Mouse (Mus musculus) gastrocnemius, postnatal 36 days (tissue): ENCODE data around the gene Dusp10. TPM values are rescaled to one million over a fixed set of nuclear protein-coding genes. Genes with fewer than 3 reads are reported as not detected.

Experiments used
- DNase-seq, 2 experiments: peaks; one replicate each; pipeline ENCODE4 v3.0.0; 2022
- intact Hi-C: fragments of 180-260 bp; cut with DNase I; formaldehyde crosslinking; loops from one replicate; pipeline ENCODE4 v1.15.1; 2025
- total RNA-seq, 2 experiments: library from RNA; stranded (reverse); gene quantifications; 2 replicates each; pipeline ENCODE4 v1.2.3; 2021

Dusp10 gene
- total RNA-seq, 2 experiments from 2014 or later: 27.3 to 47.1 TPM

DNA sequence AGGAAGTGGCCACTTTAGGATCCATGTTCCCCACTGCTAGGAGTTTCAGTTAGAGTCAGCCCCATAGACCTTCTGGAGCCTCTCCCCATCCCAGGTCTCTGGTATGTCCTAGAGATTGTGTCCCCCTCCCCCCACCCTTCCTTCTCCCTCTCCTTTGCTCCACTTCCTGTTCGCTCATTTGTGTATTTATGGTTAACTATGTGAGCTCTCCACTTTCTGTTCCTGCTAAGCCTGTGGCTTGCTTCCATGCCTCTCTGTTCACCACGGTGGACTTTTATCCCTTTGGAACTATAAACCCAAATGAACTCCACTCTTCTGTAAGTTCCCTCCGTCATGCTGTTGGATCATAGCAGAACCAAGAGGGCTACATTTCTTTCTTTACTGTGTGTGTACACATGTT, 13.9 kb downstream of the Dusp10 start:
- no peak for DNase-seq
- intact Hi-C loops: no loop called here

DNA sequence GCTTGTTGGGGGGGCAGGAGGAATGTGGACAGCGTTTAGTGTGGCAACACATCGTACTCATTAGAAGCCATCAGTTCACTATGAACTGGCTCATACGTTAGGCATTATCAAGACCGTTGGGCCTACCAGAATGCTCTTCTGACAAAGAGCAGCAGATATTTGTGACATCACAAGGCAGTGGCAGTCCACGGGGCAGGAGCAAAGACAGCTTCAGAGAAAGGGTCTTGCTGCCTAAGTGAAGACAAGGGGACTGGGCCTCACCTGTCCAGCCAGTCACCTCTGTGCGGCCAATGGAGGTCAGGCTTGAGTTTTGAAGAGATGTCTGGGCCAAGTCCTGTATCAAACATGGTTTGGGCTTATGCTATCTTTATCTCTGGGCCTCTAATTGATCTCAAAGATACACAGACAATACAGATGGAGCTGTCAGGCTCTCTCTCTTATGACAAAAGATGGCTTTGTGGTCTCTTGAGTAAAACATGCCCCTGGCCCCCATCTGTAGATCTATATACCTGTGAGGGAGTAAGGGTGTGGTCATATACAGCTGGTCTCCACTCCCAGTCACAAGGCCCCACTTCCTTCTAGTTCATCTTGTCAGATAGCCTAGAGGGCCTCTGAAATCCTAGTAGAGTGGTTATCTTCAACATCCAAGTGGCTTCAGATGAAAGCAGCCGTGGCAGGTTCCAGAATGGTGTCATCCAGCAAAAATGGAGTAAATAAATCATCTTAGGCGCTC, 17.1 kb downstream of the Dusp10 start:
- no peak for DNase-seq
- intact Hi-C loops: loop anchor here (5.0 to 10.0 kb wide), 2 partner anchors 98 to 205 kb away; no protein-coding TSS in a partner anchor

DNA sequence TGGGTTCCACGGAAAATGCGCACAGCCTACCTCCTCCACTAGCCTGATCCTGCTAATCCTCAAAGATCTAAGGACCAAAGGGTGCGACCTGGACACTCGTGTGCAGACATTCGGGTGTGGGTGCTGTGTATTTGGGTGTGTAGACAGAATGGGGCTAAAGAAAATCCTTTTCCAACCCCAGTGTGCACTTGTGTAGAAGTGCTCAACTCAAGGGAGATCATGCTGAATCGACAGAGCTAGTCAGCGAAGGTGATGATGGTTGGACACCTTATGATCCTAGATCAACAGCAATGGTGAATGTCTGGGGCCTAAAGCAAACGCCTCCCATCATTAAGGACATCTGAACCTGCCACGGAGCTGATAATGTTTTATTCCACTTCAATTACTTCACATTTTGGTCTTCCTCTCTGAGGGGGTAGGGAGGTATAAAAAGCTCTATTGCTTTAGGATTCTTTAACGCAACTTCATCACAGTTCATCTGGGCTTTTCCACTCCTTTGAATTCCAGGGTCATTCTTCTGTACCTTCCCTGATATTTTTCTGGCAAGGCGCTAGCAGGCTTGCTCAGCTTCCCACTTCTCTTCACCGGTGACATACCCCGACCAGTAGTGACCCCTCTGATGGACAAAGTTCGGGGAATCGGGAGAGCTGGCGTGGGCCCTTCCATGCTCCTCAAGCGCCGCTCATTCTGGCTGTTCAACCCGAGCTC, 19.7 kb downstream of the Dusp10 start:
- intact Hi-C loops: loop anchor here (5.0 to 10.0 kb wide), 2 partner anchors 101 to 202 kb away; no protein-coding TSS in a partner anchor
- DNase-seq: no peak

DNA sequence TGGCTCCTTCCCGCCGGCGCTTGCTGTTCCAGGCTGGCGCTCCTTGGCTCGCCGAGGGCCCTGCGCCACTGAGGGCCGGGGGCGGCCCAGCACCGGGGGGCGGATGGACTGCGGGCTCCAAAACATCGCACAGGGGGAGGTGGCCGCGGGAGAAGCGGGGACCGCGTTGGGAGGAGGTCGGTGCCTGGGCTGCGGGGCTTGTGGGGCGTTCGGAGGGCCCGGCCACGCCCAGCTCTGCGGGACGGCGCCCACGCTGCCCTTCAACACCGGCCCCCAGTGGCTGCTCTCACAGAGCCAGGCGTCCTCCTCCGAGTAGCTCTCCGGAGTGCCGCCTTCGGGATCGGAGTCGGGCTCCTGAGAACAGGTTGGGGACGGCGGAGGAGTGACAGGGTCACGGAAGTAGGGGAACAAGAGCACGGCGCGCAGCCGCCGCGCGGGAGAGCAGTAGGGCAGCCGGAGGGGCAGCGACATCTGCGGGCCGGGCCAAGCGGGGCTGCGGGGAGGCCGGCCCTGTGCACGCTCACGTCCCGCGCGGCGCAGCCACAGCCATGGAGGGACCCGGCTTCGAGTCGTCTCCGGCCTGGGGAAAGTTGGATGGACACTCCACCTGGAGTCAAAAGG, 20.4 kb downstream of the Dusp10 start:
- intact Hi-C loops: loop anchor here (5.0 to 10.0 kb wide), 2 partner anchors 101 to 201 kb away; no protein-coding TSS in a partner anchor
- DNase-seq: peak in 1 of 2 experiments; percentile 65

DNA sequence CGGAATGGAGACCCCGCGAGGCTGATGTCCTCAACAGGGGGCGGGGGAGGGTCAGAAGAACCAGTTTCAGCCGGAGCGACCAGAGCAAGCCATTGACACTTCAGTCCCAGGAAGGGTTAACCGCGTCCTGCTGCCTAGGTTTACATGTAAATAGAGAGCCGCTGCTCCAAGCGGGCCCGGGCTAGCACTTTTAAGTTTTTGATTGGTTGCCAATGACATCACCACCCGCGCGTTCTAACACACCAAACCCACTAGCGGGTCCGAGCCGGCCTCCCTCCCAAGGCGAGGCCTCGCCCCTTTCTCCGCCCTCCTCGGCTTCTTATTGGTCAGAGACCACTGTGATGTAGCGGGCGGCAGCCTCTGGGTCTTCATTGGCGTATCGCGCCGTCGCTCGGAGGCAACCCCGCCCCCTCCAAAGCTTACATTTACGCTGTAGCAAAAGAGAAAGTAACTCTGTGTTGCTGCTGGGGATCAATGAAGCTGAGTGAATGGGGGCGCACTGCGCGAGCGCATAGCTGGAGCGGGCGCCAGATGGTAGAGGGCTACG, 21.0 kb downstream of the Dusp10 start, which contains the start of gene 1700056E22Rik:
TSS of gene 1700056E22Rik (minus strand) at position 291 of the 547 bp plus-strand sequence.
- intact Hi-C loops: loop anchor here (5.0 to 10.0 kb wide), 2 partner anchors 102 to 201 kb away; no protein-coding TSS in a partner anchor
- peak; percentile 94 to 97 for DNase-seq

DNA sequence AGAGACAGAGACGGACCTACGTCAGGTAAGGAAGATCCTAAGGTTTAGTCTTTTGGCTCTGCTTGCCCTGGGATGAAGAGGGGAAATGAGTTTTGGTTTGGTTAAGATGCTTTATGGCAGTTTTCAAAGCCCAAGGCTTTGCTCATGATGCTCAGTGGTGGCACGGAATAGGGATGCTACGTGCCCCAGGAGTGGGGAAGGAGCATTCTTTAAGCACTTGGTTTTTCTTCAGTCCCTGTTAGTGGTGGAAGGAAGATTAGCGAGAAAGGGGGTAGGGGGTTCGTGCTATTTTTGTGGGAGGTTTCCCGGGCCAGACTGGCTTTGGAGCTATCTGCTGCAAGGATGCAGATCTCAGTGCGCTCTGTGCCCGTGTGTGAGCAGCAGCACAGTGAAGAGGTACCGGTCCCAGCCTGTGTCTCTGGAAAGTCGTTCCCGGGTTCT, 21.7 kb downstream of the Dusp10 start:
- no peak for DNase-seq
- intact Hi-C loops: loop anchor here (5.0 to 10.0 kb wide), 3 partner anchors 102 to 227 kb away; no protein-coding TSS in a partner anchor

DNA sequence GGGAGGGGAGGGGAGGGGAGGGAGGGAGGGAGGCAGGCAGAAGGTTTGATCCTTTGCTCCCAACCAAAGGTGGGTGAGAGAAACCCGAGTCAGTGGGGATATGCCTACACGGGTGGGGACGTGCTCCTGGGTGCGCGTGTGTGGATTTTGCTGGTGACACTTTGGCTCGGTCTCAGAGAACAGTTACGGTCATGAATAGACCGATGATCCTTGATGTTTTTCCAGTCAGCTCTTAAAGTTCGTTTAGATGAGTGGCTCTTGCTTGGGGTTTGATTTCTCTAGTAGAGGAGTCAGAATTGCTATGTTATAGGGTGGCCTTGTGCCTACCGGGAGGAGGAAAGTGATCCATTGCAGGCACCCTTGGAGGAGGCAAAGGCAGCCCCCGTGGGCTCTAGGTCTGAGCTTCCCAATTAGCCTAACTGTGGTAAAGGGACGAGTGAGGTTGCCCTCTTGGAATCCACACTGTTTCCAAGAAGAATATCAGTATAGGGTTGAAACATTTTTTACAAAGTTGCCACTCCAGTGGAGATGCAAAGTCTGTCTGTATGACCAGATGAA, 22.3 kb downstream of the Dusp10 start:
- DNase-seq: no peak

DNA sequence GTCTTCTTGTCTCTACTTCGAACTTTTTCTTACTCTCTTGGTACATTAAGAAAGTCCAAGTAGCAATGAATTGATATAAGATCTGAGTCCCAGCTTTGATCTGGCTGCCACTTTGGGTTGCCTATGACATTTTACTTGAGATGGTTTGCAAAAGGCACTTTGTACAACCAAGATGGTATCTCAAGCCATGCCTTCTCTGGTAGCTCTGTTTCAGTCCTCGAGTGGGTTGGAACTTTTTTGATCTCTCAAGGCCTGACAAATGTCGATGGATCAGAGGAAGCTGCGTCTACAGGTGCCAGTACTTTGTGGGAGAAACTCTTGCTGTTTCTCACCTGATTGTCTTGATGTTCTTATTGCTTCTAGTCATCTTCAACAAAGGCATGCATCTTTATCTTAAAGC, 24.7 kb downstream of the Dusp10 start:
- intact Hi-C loops: loop anchor here (5.0 to 10.0 kb wide), 2 partner anchors 197 to 231 kb away; no protein-coding TSS in a partner anchor
- no peak for DNase-seq

More for the DNA sequence above, 22.3 kb downstream of the Dusp10 start:
- intact Hi-C loops: loop anchor here (5.0 to 10.0 kb wide), 2 partner anchors 199 to 228 kb away; no protein-coding TSS in a partner anchor

DNA sequence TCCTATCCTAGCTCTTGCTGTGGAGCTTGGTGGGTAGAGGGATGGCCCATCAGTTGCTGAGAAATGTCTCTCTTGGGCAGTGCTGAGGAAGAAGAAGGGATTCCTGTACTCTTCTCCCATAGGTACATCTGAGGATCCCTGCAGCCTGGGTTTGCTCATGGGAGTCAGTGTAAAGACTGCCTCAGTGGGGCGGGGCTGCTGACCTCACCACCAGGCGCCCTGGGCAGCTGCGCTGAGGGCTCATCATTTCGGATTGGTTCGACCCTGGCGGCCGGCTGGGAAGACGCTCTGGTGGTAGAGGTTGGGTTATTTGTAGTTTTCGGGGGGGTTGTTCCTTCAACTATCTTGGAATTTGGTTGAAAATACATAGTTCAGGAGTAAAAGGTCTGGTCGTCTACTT, 26.2 kb downstream of the Dusp10 start:
- intact Hi-C loops: loop anchor here (5.0 to 10.0 kb wide), 2 partner anchors 196 to 232 kb away; no protein-coding TSS in a partner anchor
- DNase-seq: peak in 1 of 2 experiments; percentile 31

DNA sequence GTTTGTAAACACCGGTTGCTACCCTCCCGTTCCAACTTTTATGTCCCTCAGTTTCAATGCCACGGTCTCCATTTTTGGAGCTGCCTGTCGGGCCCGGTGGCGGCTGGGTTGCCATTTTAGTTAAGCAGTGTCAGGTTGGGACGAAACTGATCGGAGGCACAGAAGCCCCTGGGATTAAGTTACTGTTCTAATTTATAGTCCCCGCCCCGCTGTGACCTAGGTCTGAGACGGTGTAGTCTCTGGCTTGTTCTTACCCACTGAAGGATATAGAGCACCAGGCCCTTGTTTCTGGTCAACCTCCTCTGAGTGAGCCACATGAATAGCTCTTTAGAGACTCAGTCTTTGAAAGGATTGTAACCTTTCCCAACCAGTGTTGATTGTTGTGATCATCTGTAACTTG, 27.1 kb downstream of the Dusp10 start:
- intact Hi-C loops: no loop called here

DNA sequence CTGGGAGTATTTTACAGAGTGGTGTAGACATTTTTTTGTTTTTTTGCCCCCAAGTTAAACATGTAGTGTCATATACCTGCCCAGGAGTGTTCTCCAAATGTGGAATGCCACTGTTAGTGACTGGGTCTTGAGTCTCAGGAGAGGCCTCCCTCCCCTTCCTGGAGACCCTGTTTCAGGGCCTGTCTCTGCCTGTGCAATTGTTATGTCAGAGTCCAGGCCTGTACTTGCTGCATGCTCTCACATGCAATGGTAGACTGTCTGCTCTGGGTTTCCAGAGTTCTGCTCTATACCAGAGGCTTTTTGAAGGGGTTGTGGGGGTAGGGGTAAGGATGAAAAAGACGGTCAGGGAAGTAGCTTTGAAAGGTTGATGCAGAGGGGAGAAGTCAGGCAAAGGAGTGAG, 27.8 kb downstream of the Dusp10 start:
- DNase-seq: no peak
- intact Hi-C loops: no loop called here

More for the DNA sequence above, 27.1 kb downstream of the Dusp10 start:
- DNase-seq: peak; percentile 41 to 47

DNA sequence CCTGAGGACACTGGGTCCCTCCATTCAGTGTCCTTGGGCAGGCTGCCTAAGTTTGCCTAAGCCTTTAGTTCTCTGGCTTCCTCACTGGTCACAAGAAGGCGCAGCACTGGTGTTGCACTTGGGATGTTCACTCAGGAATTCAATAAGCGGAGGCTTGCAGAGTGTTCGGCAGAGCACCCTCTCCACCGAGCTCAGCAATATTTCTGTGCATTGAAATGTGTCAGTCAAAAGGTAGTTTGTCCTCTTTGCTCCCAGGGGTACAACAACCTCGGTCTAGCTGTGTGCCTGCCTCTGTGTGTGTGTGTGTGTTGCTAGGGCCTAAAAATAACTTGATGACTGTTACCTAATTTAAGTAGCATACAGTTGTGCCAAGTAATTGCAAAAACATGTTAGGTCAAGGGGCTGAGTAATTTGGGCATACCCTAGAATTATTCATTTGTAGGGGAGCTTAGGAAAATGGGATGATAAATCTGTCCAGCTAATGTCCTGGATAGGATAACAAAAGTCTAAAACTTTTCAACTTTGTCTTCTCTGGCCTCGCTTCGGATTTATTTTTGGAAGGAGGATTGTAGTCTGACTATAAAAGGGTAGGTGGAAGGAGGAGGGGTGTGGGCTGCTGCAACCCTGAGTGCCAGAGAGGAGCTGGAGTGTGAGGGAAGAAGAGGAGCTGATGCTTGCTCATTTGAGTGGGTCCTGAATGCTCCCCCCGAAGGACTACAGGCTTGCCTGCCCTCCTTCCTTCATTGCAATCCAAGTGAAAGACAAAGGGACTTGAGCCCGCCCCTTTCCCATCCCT, 28.9 kb downstream of the Dusp10 start:
- peak; percentile 64 to 69 for DNase-seq
- intact Hi-C loops: no loop called here

DNA sequence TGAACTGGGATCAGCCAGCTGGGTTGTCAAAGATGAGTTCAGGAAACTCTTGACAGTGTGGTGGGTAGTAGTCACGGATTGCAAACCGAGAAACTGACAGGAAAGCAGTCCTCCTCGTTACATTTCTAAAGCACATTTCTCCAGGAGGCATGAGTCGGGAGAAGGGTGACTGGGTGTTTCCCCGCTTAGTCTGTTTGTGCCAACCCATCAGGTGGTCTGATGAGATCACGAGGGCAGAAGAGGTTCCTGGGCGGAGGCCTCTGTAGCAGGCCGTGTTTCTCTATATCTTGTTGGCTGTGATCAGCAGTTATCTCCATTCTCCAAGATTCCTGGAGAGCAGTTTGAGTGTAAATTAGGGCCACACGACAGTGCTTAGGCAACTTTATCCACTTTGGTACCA, 29.6 kb downstream of the Dusp10 start:
- no peak for DNase-seq
- intact Hi-C loops: no loop called here

DNA sequence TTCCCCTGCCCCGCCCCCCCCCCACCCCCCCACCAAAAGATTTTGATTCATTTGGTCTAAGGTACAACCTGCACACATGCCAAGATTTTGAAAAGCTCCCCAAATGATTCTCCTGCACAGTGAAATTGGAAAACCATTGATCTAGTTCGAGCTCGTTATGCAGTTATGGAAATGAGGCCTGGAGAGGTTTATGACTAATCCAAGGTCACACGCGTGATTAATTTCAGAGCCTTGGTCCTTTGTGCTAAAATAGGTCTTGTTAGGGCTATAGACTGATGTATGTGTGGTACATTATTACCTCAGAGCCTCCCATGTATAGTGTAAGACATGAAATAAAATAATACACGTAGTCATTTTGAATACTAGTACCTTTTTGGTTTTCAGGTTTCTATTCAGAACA, 30.3 kb downstream of the Dusp10 start:
- DNase-seq: no peak
- intact Hi-C loops: no loop called here

DNA sequence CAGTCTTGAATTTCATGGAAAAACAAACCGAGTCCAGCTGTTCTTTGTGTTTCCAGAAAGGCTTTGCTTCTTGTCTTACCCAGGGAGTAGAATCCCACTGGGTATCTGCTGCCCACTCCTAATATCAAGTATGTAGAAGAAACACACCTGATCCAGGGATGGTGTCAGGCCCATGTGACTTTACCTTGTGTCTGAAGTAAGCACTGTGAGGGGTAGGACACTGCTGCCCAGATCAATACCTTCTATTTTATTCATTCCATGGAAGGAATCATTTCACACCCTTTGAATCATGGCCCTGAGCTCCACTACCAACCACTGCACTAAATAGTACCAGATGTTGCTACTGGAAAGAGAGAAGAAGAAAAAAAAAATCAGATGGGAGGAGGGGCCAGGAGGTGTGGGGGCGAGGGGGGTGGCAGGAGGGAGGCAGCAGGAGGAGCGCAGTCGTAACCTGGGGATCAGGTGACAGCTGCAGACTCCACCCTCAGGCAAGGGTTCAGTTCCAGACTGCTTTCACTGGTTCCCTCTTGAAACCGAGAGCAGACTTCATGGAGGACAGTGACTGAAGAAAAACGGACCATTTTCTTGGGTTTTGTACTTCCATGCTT, 33.1 kb downstream of the Dusp10 start:
- no peak for DNase-seq
- intact Hi-C loops: no loop called here

DNA sequence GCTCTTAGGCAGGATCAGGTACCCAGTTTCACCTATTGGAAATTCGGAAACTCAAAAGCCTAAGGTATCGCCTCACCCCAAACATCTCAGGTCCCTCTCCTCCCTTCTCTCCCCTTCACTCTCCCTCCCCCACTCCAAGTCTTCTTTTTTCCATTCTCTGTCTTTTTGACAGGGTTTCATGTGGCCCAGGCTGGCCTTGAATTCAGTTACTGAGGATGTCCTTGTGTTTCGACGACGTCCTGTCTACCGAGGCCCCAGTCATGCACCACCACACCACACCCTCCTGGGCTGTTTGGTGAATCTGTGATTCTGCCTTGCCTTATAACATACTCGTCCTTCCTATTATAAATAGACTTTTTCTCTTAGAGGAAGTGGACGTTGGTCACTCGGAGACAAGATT, 34.7 kb downstream of the Dusp10 start:
- DNase-seq: no peak
- intact Hi-C loops: no loop called here

DNA sequence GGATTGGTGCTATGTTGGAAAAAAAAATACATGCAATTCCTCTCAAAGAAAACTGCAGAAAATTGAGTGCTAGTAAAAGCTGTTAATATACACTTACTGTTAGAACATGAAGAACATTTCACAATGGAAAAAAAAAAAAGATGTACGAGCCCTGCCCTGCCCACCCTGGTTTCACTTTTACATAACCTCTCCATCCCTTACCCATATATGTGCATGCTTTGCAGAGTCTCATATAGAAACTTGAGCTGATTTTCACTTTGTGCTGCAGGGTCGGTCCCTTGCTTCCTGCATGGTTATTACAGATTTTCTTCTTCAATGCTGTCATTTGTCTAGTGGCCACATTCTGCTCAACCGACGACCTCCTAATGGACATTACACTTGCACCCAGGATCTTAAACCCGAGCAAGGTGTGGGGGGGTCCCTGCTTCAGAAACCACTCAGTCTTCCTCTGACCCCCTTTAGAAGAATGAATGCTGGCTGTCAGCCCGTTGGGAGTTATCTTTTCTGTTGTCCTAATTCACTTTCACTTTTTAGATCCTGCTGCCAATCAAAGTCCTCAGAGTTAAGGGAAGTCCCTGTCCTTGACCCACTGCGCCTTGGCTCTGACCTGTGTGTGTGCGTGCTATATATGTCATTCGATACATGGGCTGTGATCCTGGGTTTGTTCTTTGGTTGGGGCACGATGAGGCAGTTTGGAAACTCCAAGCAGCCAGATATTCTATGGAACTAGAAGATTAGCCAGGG, 35.7 kb downstream of the Dusp10 start:
- DNase-seq: no peak
- intact Hi-C loops: no loop called here

DNA sequence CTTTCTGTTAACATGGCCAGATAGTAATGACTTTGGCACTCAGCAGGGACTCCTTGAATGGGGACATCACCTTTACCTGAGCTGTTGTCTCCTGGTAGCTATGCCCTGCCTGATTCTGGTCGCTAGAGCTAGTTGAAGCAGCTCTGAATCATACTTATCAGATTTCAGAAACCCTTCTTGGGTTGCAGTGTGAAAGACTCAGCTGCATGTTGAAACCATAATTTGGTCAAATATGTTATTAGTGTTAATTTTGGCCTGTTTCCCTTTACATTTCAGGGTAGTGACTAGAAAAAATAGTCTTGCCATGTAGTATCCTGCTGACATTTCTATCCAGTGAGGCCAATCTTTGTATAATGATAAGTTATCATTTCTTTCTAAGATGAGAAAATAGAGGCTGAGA, 38.2 kb downstream of the Dusp10 start:
- DNase-seq: no peak
- intact Hi-C loops: no loop called here
